Mouse (Mus musculus) testis, postnatal 14 days (tissue): Measurements from ENCODE around the gene F7.
"Not testable (repeated sequence)": the region's sequence is repeated elsewhere in the genome, so short reads cannot be mapped to it uniquely, and the experiment has no call there.

Source experiments
- DNase-seq: peaks from one replicate; pipeline ENCODE4 v3.0.0; 2021; ENCODE audit warnings: low spot score

The F7 gene

DNA sequence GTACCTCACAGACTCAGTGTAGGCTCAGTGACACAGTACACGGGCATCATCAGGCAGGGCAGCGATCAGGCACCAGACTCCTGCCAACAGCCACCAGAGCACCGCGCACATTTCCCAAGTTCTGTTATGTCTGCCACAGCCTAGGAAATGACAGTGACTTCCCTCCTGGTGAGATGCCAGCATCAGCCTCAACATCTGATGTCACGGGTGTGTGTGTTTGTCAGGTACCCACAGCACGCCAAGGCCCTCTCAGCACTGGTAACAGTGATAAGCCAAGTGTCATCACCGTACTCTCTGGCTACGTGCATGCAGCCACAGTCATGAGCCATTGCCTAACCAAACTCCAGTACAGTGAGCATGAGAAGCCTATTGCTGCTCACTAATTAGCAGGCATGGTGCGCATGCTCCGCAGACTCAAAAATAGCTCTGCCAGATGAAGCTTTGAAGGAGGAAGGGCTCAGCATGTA lies 10.5 kb downstream of the F7 start:
- no peak for DNase-seq

DNA sequence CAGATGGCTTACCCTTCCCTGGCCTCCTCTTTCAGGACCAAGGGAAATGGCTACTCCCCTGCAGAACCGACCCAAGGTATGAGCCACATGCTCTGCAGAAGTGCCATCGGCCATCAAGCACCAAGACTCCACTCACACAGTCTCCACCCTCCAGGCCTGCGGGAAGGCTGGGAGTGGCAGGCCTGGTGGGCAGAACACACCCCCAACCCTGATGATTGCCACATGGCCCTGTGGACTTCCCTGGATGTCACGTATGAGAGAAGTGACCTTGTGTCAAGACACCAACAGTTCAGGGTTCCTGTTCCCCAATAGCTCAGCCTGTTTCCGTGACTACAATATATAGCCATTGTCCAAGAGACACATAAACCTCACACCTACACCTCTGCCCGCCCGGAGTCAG lies 11.2 kb downstream of the F7 start, which contains the start of gene F10:
Gene F10, plus strand, starts transcription at position 294 of the 400 bp plus-strand sequence.
- DNase-seq = no peak

DNA sequence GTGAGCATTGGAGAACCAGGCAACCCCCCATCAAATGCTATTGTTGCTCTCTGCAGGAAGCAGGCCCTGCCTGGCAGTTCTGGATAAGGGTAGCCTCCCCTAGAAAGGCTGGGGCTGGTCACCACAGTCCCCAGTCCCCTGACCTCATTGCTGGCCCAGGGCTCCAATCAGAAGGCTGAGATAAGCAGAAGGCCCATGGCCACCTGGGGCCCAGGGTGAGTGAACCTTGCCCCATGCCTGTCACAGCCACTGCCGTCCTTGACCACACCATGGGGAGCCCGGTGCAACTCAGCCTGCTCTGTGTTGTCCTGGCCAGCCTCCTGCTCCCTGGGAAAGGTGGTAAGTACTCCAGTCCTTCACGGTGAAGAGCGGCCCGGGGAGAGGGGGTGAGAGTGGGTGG lies 11.7 kb downstream of the F7 start:
- no peak for DNase-seq

DNA sequence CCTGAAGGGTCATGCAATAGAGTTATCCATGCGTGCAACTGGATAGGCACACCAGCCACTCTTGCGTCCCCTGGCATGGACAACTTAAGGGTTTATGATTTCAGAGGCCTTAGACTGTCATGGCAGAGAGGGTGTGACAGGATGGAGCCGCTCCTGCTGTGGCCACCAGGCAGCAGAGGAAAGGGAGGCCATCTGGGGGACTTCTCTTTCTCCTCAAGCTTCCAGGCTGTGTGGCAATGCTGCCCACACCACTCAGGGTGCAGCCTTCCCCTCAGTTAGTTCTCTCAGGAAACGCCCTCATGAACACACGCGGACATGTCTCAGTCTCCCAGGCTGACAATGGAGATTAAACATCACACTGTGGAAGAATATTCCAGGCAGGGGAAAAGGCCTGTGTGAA lies 13.2 kb downstream of the F7 start:
- no peak for DNase-seq

DNA sequence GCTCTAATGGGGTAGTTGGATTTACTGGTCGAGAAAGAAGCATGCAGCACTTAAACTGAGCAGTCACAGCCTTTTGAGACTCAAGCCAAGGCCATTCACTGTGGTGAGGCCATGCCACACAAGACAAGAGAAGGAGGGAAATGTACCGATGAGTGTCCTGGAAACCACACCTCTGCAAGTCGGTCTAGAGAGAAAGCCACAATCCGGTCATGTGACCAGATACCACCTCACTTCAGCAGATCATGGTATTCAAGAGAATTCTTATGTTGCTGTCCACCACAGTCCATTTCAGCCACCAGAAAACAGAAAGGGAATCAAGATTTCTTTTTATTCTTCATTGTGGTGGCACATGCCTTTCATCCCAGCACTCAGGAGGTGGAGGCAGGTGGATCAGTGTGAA lies 15.6 kb downstream of the F7 start:
- no peak for DNase-seq

DNA sequence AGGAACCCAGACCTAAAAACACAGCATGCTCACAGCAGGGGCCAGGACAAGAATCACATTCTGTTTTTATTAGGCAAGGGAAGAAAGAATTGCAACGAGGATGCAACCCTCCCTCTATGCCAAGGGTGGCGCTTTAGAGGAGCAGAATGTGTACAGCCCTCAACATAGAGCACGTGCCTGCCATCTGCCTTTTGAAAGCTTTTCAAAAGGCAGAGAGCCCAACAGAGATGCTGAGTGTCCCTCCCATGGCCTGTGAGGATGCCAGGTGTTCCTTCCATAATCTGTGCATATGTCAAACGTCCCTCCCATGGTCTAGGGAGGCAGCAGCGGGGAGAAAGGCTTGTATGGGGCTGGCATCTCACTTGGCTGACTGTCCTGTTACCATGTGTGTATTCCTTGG lies 21.8 kb downstream of the F7 start:
- no peak for DNase-seq

DNA sequence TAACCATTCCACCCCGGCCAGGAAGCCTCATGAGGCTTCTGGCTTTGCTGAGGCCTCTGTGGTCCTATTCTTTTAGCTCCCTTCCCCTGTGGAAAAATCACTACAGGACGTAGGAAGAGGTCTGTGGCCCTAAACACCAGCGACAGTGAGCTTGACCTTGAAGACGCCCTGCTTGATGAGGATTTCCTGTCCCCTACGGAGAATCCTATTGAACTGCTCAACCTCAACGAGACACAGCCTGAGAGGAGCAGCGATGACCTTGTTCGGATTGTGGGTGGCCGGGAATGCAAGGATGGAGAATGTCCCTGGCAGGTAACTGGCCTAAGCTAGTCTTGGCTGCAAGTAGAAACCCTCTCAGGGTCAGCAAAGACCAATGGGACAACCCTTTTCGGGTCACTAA lies 24.7 kb downstream of the F7 start:
- DNase-seq = no peak

DNA sequence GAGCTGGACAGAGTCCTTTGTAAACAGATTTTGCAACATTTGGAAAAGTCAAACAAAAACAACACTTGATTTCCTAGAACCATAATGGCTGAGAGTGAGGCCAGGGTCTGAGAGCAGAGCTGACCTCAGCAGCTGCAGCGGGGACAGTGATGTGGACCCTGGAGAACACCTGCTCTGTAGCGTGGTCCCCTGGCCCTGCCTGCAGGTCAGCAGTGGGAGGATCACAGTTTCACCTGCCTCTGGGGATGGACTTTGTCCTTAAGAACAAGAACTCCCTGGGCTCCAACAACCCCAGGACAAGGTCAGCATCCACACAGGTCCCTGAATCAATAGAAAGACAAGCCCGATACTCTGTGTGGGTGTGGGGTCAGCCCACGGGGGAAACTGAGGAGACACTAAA lies 31.5 kb downstream of the F7 start:
- DNase-seq = no peak

DNA sequence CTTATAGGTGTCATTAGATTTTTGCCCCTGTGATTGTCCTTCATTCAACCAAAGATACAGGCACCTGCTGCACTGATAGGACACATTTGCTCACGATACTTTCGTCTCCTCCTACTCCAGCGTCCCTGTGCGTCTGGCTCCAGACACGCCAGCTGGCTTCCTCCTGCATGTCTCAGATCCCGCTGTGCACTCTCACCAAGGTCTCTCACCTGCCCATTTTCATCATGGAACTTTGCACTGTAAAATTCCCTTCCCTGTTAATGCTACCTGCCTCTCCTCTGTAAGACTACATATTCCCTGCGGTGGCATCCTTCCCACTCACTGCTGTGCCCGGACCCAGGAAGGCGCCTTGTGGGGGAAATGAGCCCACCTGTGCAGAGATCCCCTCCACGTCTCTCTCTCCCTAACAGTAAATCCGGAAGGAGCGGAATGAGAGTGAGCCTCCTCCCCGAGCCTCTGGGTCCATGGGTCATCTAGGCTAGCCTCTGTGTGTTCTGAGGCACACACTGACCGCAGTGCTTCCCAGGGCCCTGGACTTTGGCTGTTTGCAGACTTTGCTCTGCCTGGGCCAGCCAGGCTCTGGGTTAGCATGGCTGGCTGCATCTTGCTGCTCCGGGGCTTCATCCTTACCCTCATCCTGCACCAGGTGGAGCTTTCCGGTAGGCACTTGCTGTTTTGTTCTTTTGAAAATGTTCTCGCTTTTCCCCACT lies 34.8 kb downstream of the F7 start, which contains the start of gene Proz:
Gene Proz, plus strand, starts transcription at position 474 of the 710 bp plus-strand sequence.
- DNase-seq = no peak

DNA sequence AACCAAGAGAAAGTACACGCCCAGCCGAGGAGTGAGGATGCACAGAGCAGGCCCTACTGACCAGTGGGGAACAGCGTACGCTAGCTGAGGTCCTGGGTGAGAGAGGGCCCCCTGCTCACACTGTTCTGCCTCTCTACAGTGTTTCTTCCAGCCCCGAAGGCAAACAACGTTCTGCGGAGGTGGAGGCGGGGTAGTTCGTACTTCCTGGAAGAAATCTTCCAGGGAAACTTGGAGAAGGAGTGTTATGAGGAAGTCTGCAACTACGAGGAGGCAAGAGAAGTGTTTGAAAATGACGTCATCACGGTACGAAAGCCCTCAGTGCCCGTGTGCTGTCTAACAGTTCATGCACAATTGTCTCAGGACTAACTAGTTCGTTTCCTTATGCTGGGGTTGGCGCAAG lies 37.3 kb downstream of the F7 start:
- no peak for DNase-seq

DNA sequence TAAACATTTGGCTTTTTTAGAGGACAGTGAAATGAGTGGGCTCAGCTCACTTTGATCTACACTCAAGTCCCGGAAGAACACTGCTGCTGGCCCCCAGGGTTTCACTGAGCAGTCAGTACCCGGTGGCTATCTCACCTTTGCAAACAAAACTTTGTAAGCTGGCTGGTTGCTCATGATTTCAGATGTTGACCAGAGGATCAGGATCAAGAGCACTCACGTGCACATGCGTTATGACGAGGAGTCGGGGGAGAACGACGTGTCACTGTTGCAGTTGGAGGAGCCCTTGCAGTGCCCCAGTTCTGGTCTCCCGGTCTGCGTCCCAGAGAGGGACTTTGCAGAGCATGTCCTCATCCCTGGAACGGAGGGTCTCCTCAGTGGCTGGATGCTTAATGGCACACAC lies 47.4 kb downstream of the F7 start:
- DNase-seq = no peak

DNA sequence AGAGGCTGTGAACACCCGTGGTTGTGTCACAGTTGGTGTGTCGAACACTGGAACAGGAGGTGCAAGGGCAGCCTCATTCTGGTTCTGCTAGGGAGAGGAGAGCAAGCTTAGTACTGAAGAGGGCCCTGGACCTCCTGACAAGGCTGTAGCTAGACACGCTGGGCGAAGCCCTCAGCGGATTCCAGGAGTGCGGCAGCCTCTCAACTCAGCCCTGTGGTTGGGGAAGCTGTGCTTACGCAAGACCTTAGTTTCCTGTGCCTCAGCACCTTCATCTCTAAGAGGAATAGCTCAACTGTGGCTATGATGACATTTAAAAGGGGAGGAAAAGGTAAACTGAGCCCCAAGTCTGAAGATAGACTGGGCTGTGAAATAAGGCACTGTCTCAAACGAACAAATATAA lies 49.2 kb downstream of the F7 start:
- DNase-seq = no peak

DNA sequence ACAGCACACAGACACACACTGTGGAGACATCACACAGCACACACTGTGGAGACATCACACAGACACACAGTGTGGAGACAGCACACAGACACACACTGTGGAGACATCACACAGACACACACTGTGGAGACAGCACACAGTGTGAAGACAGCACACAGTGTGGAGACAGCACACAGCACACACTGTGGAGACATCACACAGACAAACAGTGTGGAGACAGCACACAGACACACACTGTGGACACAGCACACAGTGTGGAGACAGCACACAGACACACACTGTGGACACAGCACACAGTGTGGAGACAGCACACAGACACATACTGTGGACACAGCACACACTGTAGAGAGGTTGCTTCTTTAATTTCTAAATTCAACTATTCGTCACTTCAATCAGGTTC lies 49.7 kb downstream of the F7 start:
- DNase-seq = not testable (repeated sequence)

DNA sequence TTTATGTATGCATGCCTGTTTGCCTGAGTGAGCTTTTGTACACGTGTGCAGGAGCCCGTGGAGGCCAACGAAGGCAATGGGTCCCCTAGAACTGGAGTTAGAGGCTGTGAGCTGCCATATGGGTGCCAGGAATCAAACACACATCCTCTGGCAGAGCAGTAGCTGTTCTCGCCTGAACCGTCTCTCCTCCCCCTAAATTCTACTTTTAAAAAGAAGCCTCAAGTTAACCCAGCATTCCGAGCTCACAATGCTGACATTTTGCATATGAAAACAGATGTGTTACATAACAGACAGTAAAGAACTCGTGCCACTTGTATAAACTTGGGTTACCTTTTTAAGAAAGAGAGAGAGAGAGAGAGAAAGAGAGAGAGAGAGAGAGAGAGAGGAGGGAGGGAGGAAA lies 51.7 kb downstream of the F7 start:
- no peak for DNase-seq
